ENCODE assay signal across 8 mouse cellular contexts in genomic region chr10:128695992-128696807, GRCm38 (mm10). TPM values are rescaled to one million over a fixed set of nuclear protein-coding genes. Genes with fewer than 3 reads are reported as not detected.
DNase-seq lines count a peak whose midpoint lies in the region; ATAC-seq lines count a peak whose summit lies in the region.

Rab5b (minus strand) TSS chr10:128696264.

- WGBS in hindbrain, embryonic 11.5 days, result 1% methylated on average over 40 of the region's 40 CpGs

- H3K9me3 ChIP-seq in hindbrain, embryonic 11.5 days (ENCODE audit: control insufficient read depth, low read length), result no peaks in the 10 kb centered on the region

- peak; percentile 99 for ATAC-seq in hindbrain, embryonic 11.5 days (ENCODE audit: low FRiP score)

- H3K4me2 ChIP-seq in hindbrain, embryonic 11.5 days (replicated peaks; ENCODE audit: low read depth, low read length), result peak within 1 kb of the TSS; percentile 57

- DNase-seq in Muller cell, postnatal 12 days (ENCODE audit: inconsistent ontology term), result peak; percentile 100
- peak; percentile 100 for DNase-seq in cerebellum, adult 9-11 months
- peak; percentile 100 for DNase-seq in frontal cortex, adult 2 months (ENCODE audit: extremely low spot score in 1 of 2, low spot score in 1 of 2)
- DNase-seq in hindbrain, embryonic 11.5 days (ENCODE audit: low spot score), result peak; percentile 98
- peak; percentile 99 to 100 for DNase-seq in layer of hippocampus, postnatal 10 days (ENCODE audit: low spot score in 2 of 2)
- peak; percentile 99 for DNase-seq in lung, postnatal 10 days
- peak; percentile 96 for DNase-seq in ovary, postnatal 36 days (ENCODE audit: low spot score)
- peak; percentile 99 for DNase-seq in thymus, postnatal 25 days

- peak within 1 kb of the TSS; percentile 66 for H3K9ac ChIP-seq in hindbrain, embryonic 11.5 days (ENCODE audit: low read depth, low read length)

- H3K4me1 ChIP-seq in hindbrain, embryonic 11.5 days (replicated peaks; ENCODE audit: control insufficient read depth, insufficient read depth, low read length), result no peaks in the 10 kb centered on the region

- H3K27me3 ChIP-seq in hindbrain, embryonic 11.5 days (ENCODE audit: control insufficient read depth, insufficient read depth, low read length), result no peaks in the 10 kb centered on the region

- H3K36me3 ChIP-seq in hindbrain, embryonic 11.5 days (ENCODE audit: control insufficient read depth, insufficient read depth, low read length), result 0 out of 2 replicates have a peak, but pooled peaks cover 2% of the 10 kb centered on the region

- H3K4me3 ChIP-seq in hindbrain, embryonic 11.5 days (ENCODE audit: low read depth, low read length), result peak within 1 kb of the TSS; percentile 49

- H3K27ac ChIP-seq in hindbrain, embryonic 11.5 days (ENCODE audit: low read depth, low read length), result peak within 1 kb of the TSS; percentile 94

RNA-seq across cellular contexts. Expression of gene Rab5b, which starts in this region (rescaled TPM):
- polyA plus RNA-seq in frontal cortex, adult 2 months (2012; rRNA removed), result 114 and 118 TPM in 2 replicates
- 76.0 and 83.0 TPM in 2 replicates for polyA plus RNA-seq in hindbrain, embryonic 11.5 days (2014; fragmentation: Nextera tagmentation; extraction: Ambion mirVana)
- total RNA-seq in layer of hippocampus, postnatal 10 days (2021), result 100 to 1,000 TPM; 118 to 125 TPM

Comparison
In these comparisons a context has a peak if more than half of its experiments do, and no peak if none do; other contexts are left out.
1. Peak in every context shown above with its lines: DNase-seq, ATAC-seq, H3K4me3 ChIP-seq and H3K27ac ChIP-seq.